Mouse (Mus musculus) Muller cell, postnatal 12 days (primary cell): ENCODE results near the gene Fxyd1.

Experiments
- DNase-seq: peaks from one replicate; pipeline ENCODE4 v3.0.0-alpha.2; 2015; ENCODE audit errors: inconsistent ontology term

Gene Fxyd1

GRCm38 (mm10) chr7:31052636-31053434 lies 4.2 kb downstream of the Fxyd1 start:
- DNase-seq = peak; percentile 70

GRCm38 (mm10) chr7:31052251-31052635 lies 4.8 kb downstream of the Fxyd1 start:
- no peak for DNase-seq

GRCm38 (mm10) chr7:31051321-31052021 lies 5.5 kb downstream of the Fxyd1 start, which contains the start of gene Fxyd7:
Gene Fxyd7 (minus strand): TSS chr7:31051467.
- no peak for DNase-seq

- no peak for DNase-seq
Observed at GRCm38 (mm10) chr7:31050921-31051320, 6.1 kb downstream of the Fxyd1 start.

GRCm38 (mm10) chr7:31050487-31050886 lies 6.5 kb downstream of the Fxyd1 start:
- no peak for DNase-seq

GRCm38 (mm10) chr7:31049846-31050281 lies 7.1 kb downstream of the Fxyd1 start:
- DNase-seq = peak; percentile 39

GRCm38 (mm10) chr7:31049135-31049845 lies 7.7 kb downstream of the Fxyd1 start:
- DNase-seq = no peak

- no peak for DNase-seq
Observed at GRCm38 (mm10) chr7:31042431-31042910, 14.5 kb downstream of the Fxyd1 start, which contains the start of gene Fxyd5. Gene Fxyd5 (minus strand): TSS chr7:31042481.

GRCm38 (mm10) chr7:31041662-31042315 lies 15.2 kb downstream of the Fxyd1 start:
- peak; percentile 67 for DNase-seq

- DNase-seq = no peak
Observed at GRCm38 (mm10) chr7:31041023-31041407, 16.0 kb downstream of the Fxyd1 start.

GRCm38 (mm10) chr7:31040281-31041022 lies 16.5 kb downstream of the Fxyd1 start:
- DNase-seq = no peak

- DNase-seq = no peak
Observed at GRCm38 (mm10) chr7:31039011-31039410, 18.0 kb downstream of the Fxyd1 start.

- DNase-seq = no peak
Observed at GRCm38 (mm10) chr7:31037675-31038074, 19.3 kb downstream of the Fxyd1 start.

- DNase-seq = no peak
Observed at GRCm38 (mm10) chr7:31036917-31037316, 20.1 kb downstream of the Fxyd1 start.

GRCm38 (mm10) chr7:31035291-31035690 lies 21.7 kb downstream of the Fxyd1 start:
- no peak for DNase-seq

GRCm38 (mm10) chr7:31034789-31035188 lies 22.2 kb downstream of the Fxyd1 start:
- no peak for DNase-seq

GRCm38 (mm10) chr7:31033409-31034165 lies 23.4 kb downstream of the Fxyd1 start:
- DNase-seq = no peak

GRCm38 (mm10) chr7:31031731-31032130 lies 25.3 kb downstream of the Fxyd1 start:
- no peak for DNase-seq

- no peak for DNase-seq
Observed at GRCm38 (mm10) chr7:31030717-31031116, 26.3 kb downstream of the Fxyd1 start.

GRCm38 (mm10) chr7:31028609-31029008 lies 28.4 kb downstream of the Fxyd1 start:
- no peak for DNase-seq
